Mouse (Mus musculus) forebrain, embryonic 11.5 days (tissue): ENCODE data around the gene Scamp4. TPM values are rescaled to one million over a fixed set of nuclear protein-coding genes. Genes with fewer than 3 reads are reported as not detected.

Experiments
- ATAC-seq: fragments of 200-750 bp; cut with Nextera tagmentation; replicated peaks from 2 replicates; pipeline ENCODE4 v1.8.0; 2017; ENCODE audit warnings: moderate TSS enrichment; ENCODE audit not compliant: low FRiP score
- DNase-seq: peaks from one replicate; pipeline ENCODE4 v3.0.0-alpha.2; 2017; ENCODE audit warnings: low spot score
- H3K27ac ChIP-seq: fragments of 300-500 bp; sonication (generic); 2 replicates; pipeline ENCODE4 v1.5.1; 2014; ENCODE audit warnings: low read depth, low read length
- H3K27me3 ChIP-seq: fragments of 300-500 bp; sonication (generic); 2 replicates; pipeline ENCODE4 v1.6.1; 2014; ENCODE audit warnings: mild to moderate bottlenecking, low read length, mixed read lengths; ENCODE audit not compliant: control insufficient read depth, insufficient read depth
- H3K36me3 ChIP-seq: fragments of 300-500 bp; sonication (generic); 2 replicates; pipeline ENCODE4 v1.6.1; 2014; ENCODE audit warnings: mild to moderate bottlenecking, low read length, moderate library complexity, mixed read lengths; ENCODE audit not compliant: control insufficient read depth, insufficient read depth
- H3K4me1 ChIP-seq: fragments of 300-500 bp; sonication (generic); replicated peaks from 2 replicates; pipeline ENCODE4 v1.6.1; 2014; ENCODE audit warnings: low read length, mixed read lengths; ENCODE audit not compliant: control insufficient read depth, insufficient read depth
- H3K4me2 ChIP-seq: fragments of 300-500 bp; sonication (generic); 2 replicates; pipeline ENCODE4 v1.6.1; 2014; ENCODE audit warnings: low read depth, mild to moderate bottlenecking, low read length, moderate library complexity, mixed read lengths; ENCODE audit not compliant: severe bottlenecking
- H3K4me3 ChIP-seq: fragments of 300-500 bp; sonication (generic); 2 replicates; pipeline ENCODE4 v1.5.1; 2014; ENCODE audit warnings: low read depth, low read length
- H3K9ac ChIP-seq: fragments of 300-500 bp; sonication (generic); 2 replicates; pipeline ENCODE4 v1.6.1; 2014; ENCODE audit warnings: low read length
- H3K9me3 ChIP-seq: fragments of 300-500 bp; sonication (generic); 2 replicates; pipeline ENCODE4 v1.6.1; 2016; ENCODE audit warnings: low read length, mixed read lengths; ENCODE audit not compliant: control insufficient read depth
- WGBS: fragments of 180-500 bp; shearing (Covaris S2); extraction: QIAGEN DNeasy Blood & Tissue Kit; methylation state at CpG from one replicate; pipeline ENCODE4 v1.1.7; 2014; 5-methylcytosine and 5-hydroxymethylcytosine counted together
- polyA plus RNA-seq: library from polyadenylated mRNA; unstranded; fragments of >200 nt; fragmentation: Nextera tagmentation; extraction: Ambion mirVana; gene quantifications from 2 replicates; pipeline ENCODE4 v1.2.1, GENCODE M21; 2014

Gene Scamp4
- polyA plus RNA-seq, 1 experiment from 2014 or later: 67.7 TPM

GRCm38 (mm10) chr10:80611024-80611423 is 8.4 kb downstream of the Scamp4 start:
- DNase-seq (peak; percentile 76), ATAC-seq (no peak)
- no peak overlapping the region for H3K27ac ChIP-seq
- H3K27me3 ChIP-seq: no peaks in the 10 kb centered on the region
- H3K9ac ChIP-seq: no peak overlapping the region
- no peak overlapping the region for H3K4me2 ChIP-seq
- no peaks in the 10 kb centered on the region; the same call in 1 of the 2 replicates for H3K36me3 ChIP-seq
- 70% methylated on average over 4 of the region's 4 CpGs for WGBS
- H3K9me3 ChIP-seq: no peaks in the 10 kb centered on the region
- H3K4me3 ChIP-seq: no peak overlapping the region
- H3K4me1 ChIP-seq: no peaks in the 10 kb centered on the region

GRCm38 (mm10) chr10:80611905-80612304 is 9.2 kb downstream of the Scamp4 start:
- Histone ChIP-seq H3K27ac (no peak overlapping the region), H3K9me3 (no peaks in the 10 kb centered on the region), H3K4me3 (no peak overlapping the region), H3K4me1 (no peaks in the 10 kb centered on the region), H3K4me2 (no peak overlapping the region), H3K36me3 (no peaks in the 10 kb centered on the region; the same call in 1 of the 2 replicates), H3K9ac (no peak overlapping the region), H3K27me3 (no peaks in the 10 kb centered on the region)
- WGBS: 94% methylated on average over 3 of the region's 3 CpGs
- ATAC-seq (no peak), DNase-seq (no peak)

- Histone ChIP-seq H3K9ac (no peak overlapping the region), H3K27me3 (no peaks in the 10 kb centered on the region), H3K4me3 (no peak overlapping the region), H3K27ac (no peak overlapping the region), H3K4me2 (no peak overlapping the region), H3K9me3 (no peaks in the 10 kb centered on the region), H3K36me3 (no peaks in the 10 kb centered on the region; the same call in 1 of the 2 replicates), H3K4me1 (no peaks in the 10 kb centered on the region)
- WGBS: 93% methylated on average over 3 of the region's 3 CpGs
- ATAC-seq (no peak), DNase-seq (no peak)
These were observed 11.1 kb downstream of the Scamp4 start for GRCm38 (mm10) chr10:80613821-80614220.

GRCm38 (mm10) chr10:80614351-80614750 is 11.7 kb downstream of the Scamp4 start:
- H3K9me3 ChIP-seq: no peaks in the 10 kb centered on the region
- H3K4me3 ChIP-seq: no peak overlapping the region
- DNase-seq (no peak), ATAC-seq (no peak)
- no peaks in the 10 kb centered on the region for H3K27me3 ChIP-seq
- H3K36me3 ChIP-seq: no peaks in the 10 kb centered on the region; the same call in 1 of the 2 replicates
- WGBS: 83% methylated on average over 6 of the region's 6 CpGs
- H3K27ac ChIP-seq: no peak overlapping the region
- H3K4me2 ChIP-seq: no peak overlapping the region
- H3K4me1 ChIP-seq: no peaks in the 10 kb centered on the region
- H3K9ac ChIP-seq: no peak overlapping the region

GRCm38 (mm10) chr10:80618181-80618580 is 15.5 kb downstream of the Scamp4 start:
- H3K4me1 ChIP-seq: peaks cover 4% of the 10 kb centered on the region; the same call in 1 of the 2 replicates
- H3K27ac ChIP-seq: no peak overlapping the region
- no peaks in the 10 kb centered on the region for H3K27me3 ChIP-seq
- 84% methylated on average over 9 of the region's 9 CpGs for WGBS
- no peaks in the 10 kb centered on the region for H3K9me3 ChIP-seq
- H3K4me3 ChIP-seq: no peak overlapping the region
- no peak for ATAC-seq
- no peaks in the 10 kb centered on the region; the same call in 1 of the 2 replicates for H3K36me3 ChIP-seq
- no peak for DNase-seq
- no peak overlapping the region for H3K9ac ChIP-seq
- no peak overlapping the region for H3K4me2 ChIP-seq

GRCm38 (mm10) chr10:80619465-80620244 is 17.0 kb downstream of the Scamp4 start:
- ATAC-seq (no peak), DNase-seq (no peak)
- WGBS: 27% methylated on average over 8 of the region's 8 CpGs
- no peaks in the 10 kb centered on the region; the same call in 1 of the 2 replicates for H3K36me3 ChIP-seq
- no peak overlapping the region for H3K9ac ChIP-seq
- H3K9me3 ChIP-seq: no peaks in the 10 kb centered on the region
- H3K4me1 ChIP-seq: peaks cover 17% of the 10 kb centered on the region; the same call in 1 of the 2 replicates
- no peaks in the 10 kb centered on the region for H3K27me3 ChIP-seq
- H3K4me3 ChIP-seq: no peak overlapping the region
- H3K4me2 ChIP-seq: no peak overlapping the region
- H3K27ac ChIP-seq: no peak overlapping the region

- Histone ChIP-seq H3K4me3 (no peak overlapping the region), H3K4me2 (no peak overlapping the region), H3K9ac (no peak overlapping the region), H3K36me3 (no peaks in the 10 kb centered on the region), H3K9me3 (no peaks in the 10 kb centered on the region), H3K27ac (no peak overlapping the region), H3K27me3 (no peaks in the 10 kb centered on the region), H3K4me1 (peaks cover 17% of the 10 kb centered on the region; the same call in 1 of the 2 replicates)
- 87% methylated on average over 9 of the region's 9 CpGs for WGBS
- DNase-seq (no peak), ATAC-seq (no peak)
These were observed 17.7 kb downstream of the Scamp4 start for GRCm38 (mm10) chr10:80620365-80620764.

- Histone ChIP-seq H3K9me3 (no peaks in the 10 kb centered on the region), H3K27ac (peak overlapping the region; percentile 91), H3K4me2 (peak overlapping the region; percentile 64), H3K27me3 (no peaks in the 10 kb centered on the region), H3K9ac (peak overlapping the region; percentile 51), H3K4me1 (peaks cover 17% of the 10 kb centered on the region; the same call in 1 of the 2 replicates), H3K36me3 (no peaks in the 10 kb centered on the region), H3K4me3 (peak overlapping the region; percentile 84)
- peak; percentile 0; the same call in 1 of the 2 replicates for ATAC-seq
- DNase-seq: peak; percentile 61
- WGBS: 55% methylated on average over 16 of the region's 16 CpGs
These were observed 18.4 kb downstream of the Scamp4 start for GRCm38 (mm10) chr10:80620796-80621689.
